Mouse (Mus musculus) G1E (cell line): Measurements from ENCODE around the gene March8.

ENCODE experiments used
- CTCF ChIP-seq: IDR thresholded peaks from 2 replicates; pipeline ENCODE4 v1.5.1; 2012; ENCODE audit warnings: low read depth, low read length, inconsistent platforms, mixed read lengths
- TAL1 ChIP-seq: conservative IDR thresholded peaks from 2 replicates; pipeline ENCODE4 v1.6.1; 2012; ENCODE audit warnings: low read depth, low read length, inconsistent platforms, mixed read lengths

- TF ChIP-seq CTCF (no peak), TAL1 (no peak)
Measured at GRCm38 (mm10) chr6:116347953-116348352, 10.1 kb downstream of the March8 start.
